Mouse (Mus musculus): ENCODE results near the gene Galnt16.

DNA sequence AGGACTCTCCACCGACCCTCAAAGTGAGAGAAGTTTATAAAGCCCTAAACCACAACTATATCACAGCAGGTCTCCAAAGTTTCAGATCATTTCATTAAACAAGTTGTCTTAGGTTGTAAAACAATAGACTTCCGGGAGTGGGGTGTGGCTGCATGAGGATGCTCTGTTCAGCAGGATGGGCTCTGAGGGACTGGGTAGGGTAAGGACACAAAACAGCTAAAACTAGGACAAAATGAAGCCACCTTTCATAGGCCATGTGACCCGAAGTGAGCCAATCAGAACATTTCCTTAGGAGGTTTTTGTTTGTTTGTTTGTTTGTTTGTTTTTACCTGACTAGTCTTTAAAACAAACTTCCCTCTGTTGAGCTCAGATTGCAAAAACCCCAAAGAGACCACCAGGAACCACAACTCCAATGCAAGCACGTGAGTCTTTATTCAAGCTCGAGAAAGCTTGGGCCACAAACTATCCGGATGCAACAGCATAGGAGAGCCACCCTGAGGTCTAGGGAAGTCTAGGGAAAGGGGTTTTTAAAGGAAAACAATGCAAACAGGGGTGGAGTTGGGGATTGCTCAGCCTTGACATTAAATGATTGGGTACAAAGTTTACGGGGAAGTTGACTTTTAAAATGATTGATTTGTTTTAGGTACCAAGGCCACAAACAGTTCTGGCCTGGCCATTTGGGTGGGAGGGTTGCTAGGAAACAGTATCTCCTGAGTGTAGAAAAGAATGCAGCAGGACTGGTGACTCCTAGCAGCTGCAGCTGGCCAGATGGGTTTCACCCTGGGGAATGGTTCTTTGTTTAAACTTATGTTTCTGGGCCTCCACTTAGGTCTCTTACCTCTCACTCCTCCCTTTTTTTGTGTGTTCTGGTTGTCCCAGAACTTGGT lies 97.5 kb downstream of the Galnt16 start:
- TF ChIP-seq CTCF (IDR thresholded peaks at IDR 0.05 in 2 of 3, conservative IDR thresholded peaks at IDR 0.05 in 1 of 3; ENCODE audit: control insufficient read depth in 1 of 3, insufficient read depth in 1 of 3, low read depth in 2 of 3, low read length in 3 of 3, poor library complexity in 1 of 3, severe bottlenecking in 1 of 3) = no peak
- TF ChIP-seq MAFK (IDR thresholded peaks at IDR 0.05; ENCODE audit: borderline replicate concordance, low read depth, low read length) = no peak
- no peak for TF ChIP-seq MYC (IDR thresholded peaks at IDR 0.05; ENCODE audit: low read depth, low read length)
- TF ChIP-seq E2F4 (IDR thresholded peaks at IDR 0.05; ENCODE audit: borderline replicate concordance, low read depth, low read length) = no peak
- TF ChIP-seq MYB (IDR thresholded peaks at IDR 0.05; ENCODE audit: low read depth, low read length) = no peak
- TF ChIP-seq KAT2A (conservative IDR thresholded peaks at IDR 0.05; ENCODE audit: low read depth, low read length) = no peak
- TF ChIP-seq POLR2A (IDR thresholded peaks at IDR 0.05; ENCODE audit: control insufficient read depth in 1 of 2, insufficient read depth in 1 of 2, low read depth in 1 of 2, low read length in 2 of 2, poor library complexity in 1 of 2) = no peak
- no peak for TF ChIP-seq ZNF384 (IDR thresholded peaks at IDR 0.05; ENCODE audit: low read depth, low read length)
- no peak for TF ChIP-seq MEF2A (IDR thresholded peaks at IDR 0.05; ENCODE audit: extremely low read depth, insufficient replicate concordance, low read depth, low read length, poor library complexity, severe bottlenecking)
- no peak for TF ChIP-seq EP300 (IDR thresholded peaks at IDR 0.05; ENCODE audit: low read depth in 1 of 2, low read length in 2 of 2)
- no peak for TF ChIP-seq ZC3H11A (IDR thresholded peaks at IDR 0.05; ENCODE audit: low read depth, low read length)
- no peak for TF ChIP-seq GABPA (IDR thresholded peaks at IDR 0.05; ENCODE audit: low read depth, low read length)
